Mouse (Mus musculus): ENCODE data around the gene Spag7. TPM values are rescaled to one million over a fixed set of nuclear protein-coding genes. Genes with fewer than 3 reads are reported as not detected.

Gene Spag7
- polyA plus RNA-seq, 1 experiment from 2014 or later, result 177 TPM

DNA sequence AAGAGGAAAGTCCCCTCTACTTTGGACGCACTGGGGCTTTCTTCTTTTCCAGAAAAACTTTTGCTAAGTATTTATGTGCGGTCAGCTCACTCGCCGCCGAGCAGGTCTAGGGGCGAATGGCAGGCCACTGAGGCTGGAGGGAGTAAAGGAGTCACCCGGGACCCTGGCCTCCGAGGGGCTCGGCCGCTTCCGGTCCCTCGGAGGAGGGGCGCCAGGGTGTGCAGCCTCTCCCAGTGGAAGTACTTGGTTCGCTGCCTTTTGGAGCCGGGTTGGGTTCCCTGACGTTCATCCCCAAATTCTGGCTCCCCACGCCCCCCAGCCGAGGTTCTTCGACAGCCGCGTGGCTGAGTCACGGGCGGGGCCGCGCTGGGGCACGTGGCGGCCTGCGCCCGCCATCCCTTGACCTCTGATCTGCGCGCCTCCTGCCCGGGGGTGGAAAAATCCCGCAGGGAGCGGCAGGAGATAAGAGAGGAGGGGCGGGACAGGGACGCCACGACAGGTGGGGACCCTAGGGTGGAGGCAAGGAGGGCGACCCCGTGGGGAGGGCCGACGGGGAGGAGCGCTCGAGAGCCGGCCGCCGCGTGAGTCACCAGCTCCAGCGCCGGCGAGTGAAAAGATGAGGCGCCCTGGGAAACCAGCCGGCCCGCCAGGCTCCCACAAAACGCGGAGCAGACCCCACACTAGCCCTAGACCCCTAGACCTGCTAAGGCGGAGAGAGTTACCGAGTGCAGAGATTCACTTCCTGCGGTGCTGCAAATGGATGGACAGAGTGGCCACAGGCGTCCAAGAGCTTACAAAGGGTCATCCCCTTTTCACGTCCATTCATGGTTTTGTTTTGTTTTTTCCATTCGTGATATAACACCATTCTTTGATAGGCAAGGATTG is 13.4 kb downstream of the Spag7 start:
- ATAC-seq (ENCODE audit: insufficient number of reproducible peaks, insufficient read depth, low FRiP score, low read depth), result peak; percentile 12; the same call in 1 of the 2 replicates
- peak overlapping the region; percentile 90 for H3K4me2 ChIP-seq (ENCODE audit: low read length)
- peaks cover 50% of the 10 kb centered on the region for H3K36me3 ChIP-seq (ENCODE audit: control insufficient read depth, insufficient read depth, low read length)
- peak overlapping the region; percentile 99 for H3K9ac ChIP-seq (ENCODE audit: low read length)
- peak overlapping the region; percentile 79 to 97 for H3K4me3 ChIP-seq (ENCODE audit: control insufficient read depth in 1 of 2, insufficient read depth in 1 of 2, low read depth in 1 of 2, low read length in 2 of 2)
- H3K27me3 ChIP-seq (ENCODE audit: control insufficient read depth, insufficient read depth, low read length), result no peaks in the 10 kb centered on the region
- no peaks in the 10 kb centered on the region for H3K9me3 ChIP-seq (ENCODE audit: control insufficient read depth, low read length)
- WGBS, result under 1% methylated on average over 60 of the region's 61 CpGs
- H3K4me1 ChIP-seq (ENCODE audit: control insufficient read depth in 2 of 2, insufficient read depth in 2 of 2, low read length in 2 of 2), result peaks cover 38 to 52% of the 10 kb centered on the region in 2 experiments
- peak overlapping the region; percentile 85 to 98 for H3K27ac ChIP-seq (replicated peaks in 1 of 2; ENCODE audit: control insufficient read depth in 1 of 2, insufficient read depth in 1 of 2, low read depth in 2 of 2, low read length in 2 of 2)

DNA sequence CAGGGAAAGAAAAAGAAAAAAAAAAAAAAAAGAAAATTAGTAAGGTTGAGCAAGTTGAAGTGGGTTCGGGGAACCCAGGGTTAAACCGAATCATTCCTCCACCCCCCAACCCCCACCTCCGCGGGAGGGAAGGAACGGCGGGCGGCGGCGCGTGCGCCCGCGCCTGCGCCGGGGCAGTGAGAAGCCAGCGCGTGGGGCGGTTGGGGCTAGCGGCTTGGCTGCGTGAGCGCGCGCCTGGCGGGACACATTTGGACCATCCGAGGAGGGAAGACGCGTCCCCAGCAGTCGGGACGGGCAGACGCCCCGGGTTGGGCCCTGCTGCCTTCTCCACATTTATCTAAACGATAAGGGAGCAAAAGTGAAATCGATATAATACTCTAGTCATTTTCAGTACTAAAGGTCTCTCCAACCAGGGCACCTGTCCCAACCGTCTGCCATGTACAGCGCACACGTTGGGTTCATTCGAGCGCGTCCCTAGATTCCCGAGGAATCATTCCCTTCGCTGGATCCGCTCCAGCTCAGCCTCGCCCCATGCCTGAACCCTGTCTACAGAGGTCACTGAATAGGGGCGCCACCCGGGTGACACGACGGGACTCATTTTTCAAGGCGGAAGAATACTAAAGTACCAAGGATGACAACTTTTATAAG is 14.2 kb downstream of the Spag7 start:
- Histone ChIP-seq H3K4me1 (ENCODE audit: control insufficient read depth in 2 of 2, insufficient read depth in 2 of 2, low read length in 2 of 2) (peaks cover 39 to 57% of the 10 kb centered on the region in 2 experiments), H3K9me3 (ENCODE audit: control insufficient read depth, low read length) (no peaks in the 10 kb centered on the region), H3K27ac (replicated peaks in 1 of 2; ENCODE audit: control insufficient read depth in 1 of 2, insufficient read depth in 1 of 2, low read depth in 2 of 2, low read length in 2 of 2) (peak overlapping the region; percentile 85 to 98), H3K4me2 (ENCODE audit: low read length) (peak overlapping the region; percentile 90), H3K27me3 (ENCODE audit: control insufficient read depth, insufficient read depth, low read length) (no peaks in the 10 kb centered on the region), H3K9ac (ENCODE audit: low read length) (peak overlapping the region; percentile 99), H3K36me3 (ENCODE audit: control insufficient read depth, insufficient read depth, low read length) (peaks cover 50% of the 10 kb centered on the region), H3K4me3 (ENCODE audit: control insufficient read depth in 1 of 2, insufficient read depth in 1 of 2, low read depth in 1 of 2, low read length in 2 of 2) (peak overlapping the region; percentile 79 to 97)
- WGBS, result under 1% methylated on average over 44 of the region's 48 CpGs
- peak; percentile 42; the same call in 1 of the 2 replicates for ATAC-seq (ENCODE audit: insufficient number of reproducible peaks, insufficient read depth, low FRiP score, low read depth)

DNA sequence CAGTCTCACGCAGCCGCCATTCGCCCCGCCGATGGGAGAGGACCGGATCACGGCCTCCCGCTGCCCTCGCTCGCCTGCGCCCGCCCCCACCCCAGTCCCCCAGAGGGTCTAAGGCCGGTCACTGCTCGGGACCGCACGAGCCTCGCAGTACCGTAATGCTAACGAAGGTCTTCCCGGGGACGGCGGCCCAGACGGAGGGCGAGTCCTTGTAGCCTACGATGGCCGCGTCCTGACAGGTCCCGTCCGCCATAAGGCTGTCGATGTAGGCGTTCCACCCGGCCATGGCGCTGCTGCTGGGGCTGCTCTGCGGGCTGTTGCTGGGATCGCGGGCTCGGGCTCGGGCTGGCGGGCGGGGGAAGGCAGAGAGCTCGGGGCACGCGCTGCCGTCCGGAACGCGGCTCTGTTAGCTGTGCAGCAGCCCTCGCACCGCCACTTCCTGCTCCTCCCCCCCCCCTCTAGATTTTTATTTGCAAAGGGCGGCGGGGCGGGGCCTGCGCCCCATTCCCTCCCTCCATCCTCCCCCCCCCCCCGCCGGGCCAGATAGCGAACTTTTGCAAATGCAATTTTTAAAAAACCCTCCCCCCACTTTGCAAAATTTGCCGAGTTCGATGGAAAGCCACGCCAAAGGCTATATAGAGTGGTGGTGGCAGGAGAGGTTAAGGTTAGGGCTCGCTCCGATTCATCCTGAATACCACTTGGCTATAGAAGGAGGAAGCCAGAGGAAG is 14.9 kb downstream of the Spag7 start, which contains the start of gene Pfn1:
Gene Pfn1 (minus strand): TSS at position 447 of the 725 bp plus-strand sequence.
- Histone ChIP-seq H3K27ac (replicated peaks in 1 of 2; ENCODE audit: control insufficient read depth in 1 of 2, insufficient read depth in 1 of 2, low read depth in 2 of 2, low read length in 2 of 2) (peak within 1 kb of the TSS; percentile 90 to 98), H3K9me3 (ENCODE audit: control insufficient read depth, low read length) (no peaks in the 10 kb centered on the region), H3K36me3 (ENCODE audit: control insufficient read depth, insufficient read depth, low read length) (peaks cover 50% of the 10 kb centered on the region), H3K4me3 (ENCODE audit: control insufficient read depth in 1 of 2, insufficient read depth in 1 of 2, low read depth in 1 of 2, low read length in 2 of 2) (peak within 1 kb of the TSS; percentile 79 to 97), H3K4me2 (ENCODE audit: low read length) (peak within 1 kb of the TSS; percentile 90), H3K4me1 (ENCODE audit: control insufficient read depth in 2 of 2, insufficient read depth in 2 of 2, low read length in 2 of 2) (peaks cover 39 to 62% of the 10 kb centered on the region in 2 experiments), H3K27me3 (ENCODE audit: control insufficient read depth, insufficient read depth, low read length) (no peaks in the 10 kb centered on the region), H3K9ac (ENCODE audit: low read length) (peak within 1 kb of the TSS; percentile 99)
- under 1% methylated on average over 55 of the region's 61 CpGs for WGBS
- 0 out of 2 replicates have a peak, but pooled peaks have one; percentile 9 for ATAC-seq (ENCODE audit: insufficient number of reproducible peaks, insufficient read depth, low FRiP score, low read depth)

DNA sequence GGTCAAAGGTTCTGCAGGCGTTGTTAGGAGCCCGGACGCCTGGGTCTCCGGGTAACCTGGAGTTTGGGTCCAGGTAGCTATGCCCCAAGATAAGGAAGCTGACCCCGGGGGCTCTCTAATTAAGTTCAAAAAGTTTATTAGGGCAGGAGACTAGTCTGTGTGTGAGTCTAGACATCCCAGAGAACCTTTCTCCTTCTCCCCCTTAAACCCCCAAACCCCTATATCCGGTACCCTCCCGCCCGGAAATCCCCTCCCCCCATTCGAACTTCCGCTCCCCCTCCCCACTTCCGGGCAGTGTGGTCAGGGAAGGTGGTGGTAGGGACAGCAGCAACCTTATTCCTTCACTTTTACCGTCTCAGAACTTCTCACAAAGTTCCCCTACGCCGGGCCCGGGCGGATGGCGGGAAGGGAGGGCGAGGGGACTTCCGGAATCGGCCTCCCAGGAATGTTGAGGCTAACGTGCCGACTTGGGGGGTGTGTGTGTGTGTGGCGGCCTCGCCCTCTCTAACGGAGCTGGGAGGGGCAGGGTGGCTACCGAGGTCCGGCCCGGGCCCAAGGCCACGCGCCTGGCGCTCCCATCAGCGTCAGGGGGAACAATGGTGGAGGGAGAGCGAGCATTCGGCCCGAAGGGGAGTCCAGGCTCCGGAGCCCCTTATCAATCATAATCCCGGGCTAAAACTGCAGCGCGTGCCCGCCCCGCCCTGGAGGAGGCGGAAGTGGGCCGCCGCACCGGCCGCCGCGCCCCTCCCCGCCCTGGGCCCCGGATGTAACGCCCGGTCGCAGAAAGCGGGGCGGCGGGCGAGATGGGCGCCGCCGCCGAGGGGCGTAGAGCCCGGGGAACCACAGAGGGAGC is 15.6 kb downstream of the Spag7 start:
- ATAC-seq (ENCODE audit: insufficient number of reproducible peaks, insufficient read depth, low FRiP score, low read depth), result 0 out of 2 replicates have a peak, but pooled peaks have one; percentile 3
- WGBS, result under 1% methylated on average over 62 of the region's 63 CpGs
- Histone ChIP-seq H3K27me3 (ENCODE audit: control insufficient read depth, insufficient read depth, low read length) (no peaks in the 10 kb centered on the region), H3K4me2 (ENCODE audit: low read length) (peak overlapping the region; percentile 90), H3K27ac (replicated peaks in 1 of 2; ENCODE audit: control insufficient read depth in 1 of 2, insufficient read depth in 1 of 2, low read depth in 2 of 2, low read length in 2 of 2) (peak overlapping the region; percentile 90 to 98), H3K36me3 (ENCODE audit: control insufficient read depth, insufficient read depth, low read length) (peaks cover 51% of the 10 kb centered on the region), H3K9me3 (ENCODE audit: control insufficient read depth, low read length) (no peaks in the 10 kb centered on the region), H3K4me1 (ENCODE audit: control insufficient read depth in 2 of 2, insufficient read depth in 2 of 2, low read length in 2 of 2) (peaks cover 34 to 54% of the 10 kb centered on the region in 2 experiments), H3K9ac (ENCODE audit: low read length) (peak overlapping the region; percentile 99), H3K4me3 (ENCODE audit: control insufficient read depth in 1 of 2, insufficient read depth in 1 of 2, low read depth in 1 of 2, low read length in 2 of 2) (peak overlapping the region; percentile 79 to 97)

DNA sequence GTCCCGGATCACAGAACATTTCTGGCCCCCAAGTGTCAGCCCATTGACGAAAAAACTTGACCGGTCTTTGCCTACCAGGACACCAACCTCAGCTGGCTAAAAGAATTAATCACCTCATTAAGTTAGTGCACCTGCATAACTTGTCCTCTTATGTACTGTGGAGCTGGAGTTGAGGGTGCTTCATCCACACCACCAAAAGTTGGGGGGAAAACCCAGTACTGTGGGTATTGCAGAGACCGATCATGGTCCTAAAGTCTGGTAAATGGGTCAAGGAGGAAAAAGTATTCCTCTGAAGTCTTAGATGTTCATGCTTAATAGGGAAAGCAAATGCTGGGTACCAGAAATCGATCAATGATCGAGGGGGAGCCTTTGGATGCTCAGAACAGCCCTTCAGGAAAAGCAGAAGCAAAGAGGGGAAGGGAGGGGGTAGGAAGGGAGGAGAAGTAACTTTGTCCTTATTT is 16.3 kb downstream of the Spag7 start:
- peaks cover 27 to 54% of the 10 kb centered on the region in 2 experiments for H3K4me1 ChIP-seq (ENCODE audit: control insufficient read depth in 2 of 2, insufficient read depth in 2 of 2, low read length in 2 of 2)
- no peak for ATAC-seq (ENCODE audit: insufficient number of reproducible peaks, insufficient read depth, low FRiP score, low read depth)
- H3K9me3 ChIP-seq (ENCODE audit: control insufficient read depth, low read length), result no peaks in the 10 kb centered on the region
- H3K27me3 ChIP-seq (ENCODE audit: control insufficient read depth, insufficient read depth, low read length), result no peaks in the 10 kb centered on the region
- peak overlapping the region; percentile 79 to 97 for H3K4me3 ChIP-seq (ENCODE audit: control insufficient read depth in 1 of 2, insufficient read depth in 1 of 2, low read depth in 1 of 2, low read length in 2 of 2)
- H3K4me2 ChIP-seq (ENCODE audit: low read length), result peak overlapping the region; percentile 90
- WGBS, result 48% methylated on average over 6 of the region's 6 CpGs
- H3K36me3 ChIP-seq (ENCODE audit: control insufficient read depth, insufficient read depth, low read length), result peaks cover 50% of the 10 kb centered on the region
- H3K27ac ChIP-seq (replicated peaks in 1 of 2; ENCODE audit: control insufficient read depth in 1 of 2, insufficient read depth in 1 of 2, low read depth in 2 of 2, low read length in 2 of 2), result peak overlapping the region; percentile 50 to 98; a peak in 3 of 4 replicates
- peak overlapping the region; percentile 99 for H3K9ac ChIP-seq (ENCODE audit: low read length)

DNA sequence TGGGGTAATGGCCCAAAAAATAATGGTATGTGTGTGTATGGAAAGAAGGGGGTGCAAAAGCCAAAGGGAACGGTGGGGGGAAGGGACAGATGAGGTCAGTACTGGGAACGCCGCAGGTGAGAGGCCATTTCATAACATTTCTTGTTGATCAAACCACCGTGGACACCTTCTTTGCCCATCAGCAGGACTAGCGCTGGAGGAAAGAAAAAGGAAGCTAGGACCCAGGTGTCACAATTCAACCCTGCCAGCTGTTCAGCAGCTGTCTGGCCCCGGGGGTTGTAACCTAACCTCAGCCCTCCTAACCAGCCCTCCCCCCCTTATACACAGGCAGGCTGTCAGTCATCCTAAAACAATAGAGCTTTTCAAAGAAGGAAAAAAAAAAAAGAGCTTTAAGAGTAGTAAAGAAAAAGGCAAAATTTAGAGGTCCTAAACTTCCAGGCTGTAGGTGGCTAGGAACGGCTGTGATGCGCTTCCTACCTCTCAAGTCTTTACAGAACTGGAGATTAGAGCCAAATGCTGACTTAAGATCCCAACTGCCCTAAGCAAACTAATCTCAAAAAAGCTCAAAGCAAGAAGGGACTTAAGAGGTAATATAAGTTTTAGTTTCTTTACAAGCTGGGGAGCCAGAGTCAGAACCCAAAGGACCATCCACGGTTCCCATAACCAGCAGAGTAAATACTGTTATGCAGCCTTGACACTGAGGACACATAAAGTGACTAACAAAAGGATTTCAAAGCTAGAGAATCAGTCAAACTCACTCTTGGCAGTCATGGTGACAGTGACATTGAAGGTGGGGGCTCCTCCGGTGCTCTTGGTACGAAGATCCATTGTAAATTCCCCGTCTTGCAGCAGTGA is 17.0 kb downstream of the Spag7 start:
- Histone ChIP-seq H3K9ac (ENCODE audit: low read length) (peak overlapping the region; percentile 99), H3K9me3 (ENCODE audit: control insufficient read depth, low read length) (no peaks in the 10 kb centered on the region), H3K36me3 (ENCODE audit: control insufficient read depth, insufficient read depth, low read length) (peaks cover 50% of the 10 kb centered on the region), H3K27ac (replicated peaks in 1 of 2; ENCODE audit: control insufficient read depth in 1 of 2, insufficient read depth in 1 of 2, low read depth in 2 of 2, low read length in 2 of 2) (peak overlapping the region; percentile 21 to 50; a peak in 1 of 4 replicates), H3K4me3 (ENCODE audit: control insufficient read depth in 1 of 2, insufficient read depth in 1 of 2, low read depth in 1 of 2, low read length in 2 of 2) (peak overlapping the region; percentile 79 to 97), H3K4me2 (ENCODE audit: low read length) (peak overlapping the region; percentile 90), H3K4me1 (ENCODE audit: control insufficient read depth in 2 of 2, insufficient read depth in 2 of 2, low read length in 2 of 2) (peaks cover 21 to 53% of the 10 kb centered on the region in 2 experiments), H3K27me3 (ENCODE audit: control insufficient read depth, insufficient read depth, low read length) (no peaks in the 10 kb centered on the region)
- ATAC-seq (ENCODE audit: insufficient number of reproducible peaks, insufficient read depth, low FRiP score, low read depth), result no peak
- 58% methylated on average over 12 of the region's 12 CpGs for WGBS
